Mouse (Mus musculus): Measurements from ENCODE around the gene Spock2.
"Not testable (repeated sequence)": the region's sequence is repeated elsewhere in the genome, so short reads cannot be mapped to it uniquely, and the experiment has no call there.

The Spock2 gene

GRCm38 (mm10) chr10:60147510-60148047, 41.6 kb downstream of the Spock2 start:
- not testable (repeated sequence) for DNase-seq (ENCODE audit: low spot score in 2 of 2)

DNA sequence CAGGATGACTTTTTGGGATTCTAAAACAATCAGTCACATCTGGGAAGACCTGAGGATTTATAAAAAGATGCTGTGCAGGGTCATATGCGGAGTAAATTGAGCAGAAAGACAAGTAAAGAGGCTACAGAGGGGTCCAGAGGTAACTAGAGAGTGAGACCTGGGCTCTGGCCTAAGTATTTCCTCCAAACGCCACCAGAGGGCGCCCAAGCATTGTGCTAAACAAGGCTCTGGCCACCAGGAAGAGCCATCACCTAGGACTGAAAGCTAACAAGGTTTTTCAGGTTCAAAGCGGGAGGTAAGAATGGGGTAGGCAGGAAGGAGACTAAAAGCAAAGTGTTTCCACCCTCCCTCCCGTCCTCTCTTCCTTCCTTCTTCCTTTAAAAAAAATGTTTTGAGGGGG, 42.1 kb downstream of the Spock2 start:
- DNase-seq (ENCODE audit: low spot score in 2 of 2) = peak; percentile 68 to 88

DNA sequence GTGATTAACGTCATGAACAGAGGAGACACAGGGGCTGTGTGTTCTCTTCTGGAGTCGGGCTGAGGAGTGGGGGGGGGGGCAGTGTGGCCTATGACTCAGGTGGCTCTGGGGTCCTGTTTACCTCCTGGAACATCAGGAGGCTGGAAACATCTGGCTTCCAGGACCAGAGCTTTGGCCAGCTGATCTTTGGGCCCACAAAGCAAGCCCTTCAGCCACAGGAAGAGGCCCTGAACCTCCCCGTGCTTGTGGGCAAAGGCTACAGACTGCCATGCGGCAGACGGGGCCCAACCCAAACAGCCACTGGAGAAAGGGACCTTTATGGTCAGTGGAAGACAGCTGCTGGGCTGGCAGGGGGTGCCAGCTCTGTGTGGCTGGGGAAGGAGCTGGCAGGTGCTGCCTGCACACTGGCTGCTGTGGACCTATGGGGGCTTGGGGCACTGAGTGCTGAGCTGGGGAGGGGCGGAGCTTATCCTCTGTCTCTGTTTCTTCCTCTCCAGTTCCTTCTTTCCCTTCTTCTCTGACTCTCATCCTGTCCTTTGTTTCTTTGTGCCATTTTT, 45.2 kb downstream of the Spock2 start:
- no peak for DNase-seq (ENCODE audit: low spot score in 2 of 2)

- DNase-seq (ENCODE audit: low spot score in 2 of 2) = no peak
These were observed 50.0 kb downstream of the Spock2 start for GRCm38 (mm10) chr10:60156016-60156415.

DNA sequence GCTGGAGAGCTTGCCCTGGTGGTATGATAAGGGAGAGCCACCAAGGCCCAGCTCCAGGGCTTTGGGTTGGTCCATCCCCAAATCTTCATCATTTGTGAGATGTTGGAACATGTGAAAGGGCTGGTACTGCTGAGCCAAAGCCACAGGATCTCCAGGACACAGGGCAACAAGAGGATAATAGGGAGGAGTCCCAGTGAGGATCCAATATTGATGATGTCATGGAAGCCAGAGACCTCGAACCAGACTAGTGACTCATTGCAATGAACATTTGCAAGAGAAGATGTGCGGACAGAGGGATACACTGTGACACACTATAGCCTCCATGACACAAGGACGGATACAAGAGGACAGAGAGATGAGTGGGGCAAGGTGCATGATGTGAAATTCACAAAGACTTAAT, 52.1 kb downstream of the Spock2 start:
- DNase-seq (ENCODE audit: low spot score in 2 of 2) = no peak

- DNase-seq (ENCODE audit: low spot score in 2 of 2) = not testable (repeated sequence)
These were observed 55.4 kb downstream of the Spock2 start for GRCm38 (mm10) chr10:60161397-60161796.

- not testable (repeated sequence) for DNase-seq (ENCODE audit: low spot score in 2 of 2)
These were observed 56.4 kb downstream of the Spock2 start for GRCm38 (mm10) chr10:60162184-60162972.

- no peak for DNase-seq (ENCODE audit: low spot score in 2 of 2)
These were observed 56.9 kb downstream of the Spock2 start for GRCm38 (mm10) chr10:60162973-60163255.

DNA sequence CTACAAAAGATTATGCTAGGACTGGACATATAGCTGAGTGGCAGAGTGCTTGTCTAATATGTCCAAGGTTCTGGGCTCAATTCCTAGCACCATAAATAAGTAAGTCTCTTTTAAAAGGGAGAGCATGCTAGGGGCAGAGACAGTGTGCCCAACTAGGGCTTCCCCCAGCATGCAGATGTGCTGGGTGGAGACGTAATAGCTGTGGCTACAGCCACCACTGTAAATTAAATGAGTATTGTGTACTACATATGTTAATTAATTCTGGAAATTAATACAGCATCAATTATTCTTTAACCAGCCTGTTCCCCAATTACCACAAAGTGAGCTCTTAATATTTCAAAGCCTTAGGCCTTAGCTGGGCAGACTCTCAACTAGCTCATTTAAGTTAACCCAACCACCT, 58.9 kb downstream of the Spock2 start:
- no peak for DNase-seq (ENCODE audit: low spot score in 2 of 2)

- DNase-seq (ENCODE audit: low spot score in 2 of 2) = no peak
These were observed 60.0 kb downstream of the Spock2 start for GRCm38 (mm10) chr10:60166068-60166467.

- DNase-seq (ENCODE audit: low spot score in 2 of 2) = peak in 1 of 2 experiments; percentile 51
These were observed 62.3 kb downstream of the Spock2 start for GRCm38 (mm10) chr10:60168306-60168705.

- peak in 1 of 2 experiments; percentile 54 for DNase-seq (ENCODE audit: low spot score in 2 of 2)
These were observed 62.9 kb downstream of the Spock2 start for GRCm38 (mm10) chr10:60168960-60169359.

DNA sequence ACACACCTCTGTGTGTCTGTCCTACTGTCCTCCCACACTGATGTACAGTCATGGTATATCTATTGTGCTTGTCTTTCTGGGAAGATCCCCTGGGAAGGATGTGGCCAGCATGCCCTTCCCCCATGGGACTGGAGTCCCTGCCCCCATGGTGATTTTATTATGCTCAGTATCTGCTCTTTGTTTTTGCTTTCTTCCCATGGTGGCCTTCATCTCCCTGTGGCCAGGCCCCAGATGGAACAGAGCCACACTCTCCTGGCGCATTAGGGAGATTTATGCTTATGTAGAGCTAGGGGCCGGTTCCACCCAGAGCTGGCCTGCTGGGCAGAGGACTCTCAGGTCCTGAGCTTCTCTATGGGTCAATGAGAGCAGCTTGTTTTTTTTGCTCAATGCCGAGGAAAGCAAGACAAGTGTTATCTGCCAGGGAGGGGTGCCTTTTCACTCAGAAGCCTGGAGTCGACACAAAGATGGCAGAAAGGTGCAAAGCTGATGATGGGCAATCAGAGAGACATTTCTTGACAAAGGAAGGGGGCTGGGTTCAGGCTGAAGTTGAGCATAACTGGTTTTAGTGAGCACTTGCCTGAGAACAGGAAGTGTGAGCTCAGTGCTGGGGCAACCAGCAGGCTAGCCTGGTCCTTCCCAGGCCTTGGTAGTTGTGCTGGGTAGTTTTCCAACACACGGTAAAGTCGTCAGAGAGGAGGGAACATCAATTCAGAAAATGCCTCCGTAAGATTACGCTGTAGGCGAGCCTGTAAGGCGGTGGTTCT, 64.5 kb downstream of the Spock2 start:
- no peak for DNase-seq (ENCODE audit: low spot score in 2 of 2)

GRCm38 (mm10) chr10:60171368-60171767, 65.3 kb downstream of the Spock2 start:
- no peak for DNase-seq (ENCODE audit: low spot score in 2 of 2)

GRCm38 (mm10) chr10:60172306-60172705, 66.3 kb downstream of the Spock2 start:
- DNase-seq (ENCODE audit: low spot score in 2 of 2) = no peak

DNA sequence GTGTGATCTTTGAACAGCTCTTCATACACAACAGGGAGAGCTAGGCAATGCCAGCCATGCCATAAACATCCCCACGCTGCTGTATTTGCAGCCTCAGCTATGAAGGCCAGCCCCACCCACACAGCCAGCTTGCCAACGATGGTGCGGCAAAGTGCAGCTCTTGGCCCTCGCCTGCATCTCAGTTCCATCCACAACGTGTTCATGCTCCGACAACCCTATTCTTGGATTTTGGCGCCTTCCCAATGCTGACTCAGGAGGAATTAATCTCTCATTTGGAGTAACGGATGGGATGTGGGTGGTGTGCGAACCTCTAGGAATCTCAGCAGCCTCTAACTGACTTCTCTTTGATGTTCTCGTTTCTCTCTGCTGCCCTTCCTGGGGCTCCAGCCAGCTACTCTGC, 67.0 kb downstream of the Spock2 start:
- no peak for DNase-seq (ENCODE audit: low spot score in 2 of 2)

GRCm38 (mm10) chr10:60174506-60174905, 68.5 kb downstream of the Spock2 start:
- no peak for DNase-seq (ENCODE audit: low spot score in 2 of 2)

DNA sequence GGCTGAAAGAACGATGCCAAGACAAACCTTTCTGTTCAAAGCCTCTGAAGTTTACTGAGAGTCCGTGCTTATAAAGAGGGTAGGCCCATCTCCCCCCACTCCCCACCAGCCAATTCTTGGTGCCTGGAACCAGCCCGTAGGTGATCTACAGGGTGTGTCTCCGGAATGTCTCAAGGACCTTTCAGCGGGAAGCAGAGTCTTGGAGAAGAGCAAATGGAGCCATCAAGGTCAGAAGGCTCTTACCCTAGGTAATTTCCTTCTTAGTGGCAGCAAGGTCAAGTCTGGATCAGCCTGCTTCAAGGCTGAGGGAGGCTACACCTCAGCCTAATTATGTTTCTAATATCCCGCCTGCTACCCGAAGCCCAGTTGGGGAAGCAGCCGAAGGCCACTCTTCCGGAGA, 69.3 kb downstream of the Spock2 start:
- DNase-seq (ENCODE audit: low spot score in 2 of 2) = not testable (repeated sequence)

Data from spleen, postnatal 10 days (tissue).